Mouse (Mus musculus) right cerebral cortex, postnatal 4 days (tissue): ENCODE measurements around the gene Slc26a5.

ENCODE experiments used
- DNase-seq: peaks from one replicate; pipeline ENCODE4 v3.0.0-alpha.2; 2022

Slc26a5 gene

GRCm38 (mm10) chr5:21804837-21805236 is 60.6 kb downstream of the Slc26a5 start:
- DNase-seq = no peak

- DNase-seq = no peak
Observed at GRCm38 (mm10) chr5:21803691-21804188, 61.7 kb downstream of the Slc26a5 start.

GRCm38 (mm10) chr5:21802907-21803306 is 62.5 kb downstream of the Slc26a5 start:
- DNase-seq = no peak

GRCm38 (mm10) chr5:21792166-21792565 is 73.2 kb downstream of the Slc26a5 start:
- no peak for DNase-seq

GRCm38 (mm10) chr5:21789061-21789460 is 76.3 kb downstream of the Slc26a5 start:
- DNase-seq = no peak

- no peak for DNase-seq
Observed at GRCm38 (mm10) chr5:21787186-21788105, 78.0 kb downstream of the Slc26a5 start.

- DNase-seq = peak; percentile 92
Observed at GRCm38 (mm10) chr5:21786258-21787185, 78.9 kb downstream of the Slc26a5 start.

GRCm38 (mm10) chr5:21785776-21786175 is 79.6 kb downstream of the Slc26a5 start:
- no peak for DNase-seq

GRCm38 (mm10) chr5:21785053-21785452 is 80.4 kb downstream of the Slc26a5 start, which contains the start of the genes Dnajc2 and Psmc2:
Dnajc2 (minus strand) TSS chr5:21785251.
Psmc2 (plus strand) TSS chr5:21785283.
- DNase-seq = peak; percentile 90

- DNase-seq = no peak
Observed at GRCm38 (mm10) chr5:21784161-21785052, 81.0 kb downstream of the Slc26a5 start.

GRCm38 (mm10) chr5:21776491-21776890 is 88.9 kb downstream of the Slc26a5 start:
- DNase-seq = no peak

GRCm38 (mm10) chr5:21769841-21770240 is 95.6 kb downstream of the Slc26a5 start:
- no peak for DNase-seq

- no peak for DNase-seq
Observed at GRCm38 (mm10) chr5:21768506-21768905, 96.9 kb downstream of the Slc26a5 start.
